Mouse (Mus musculus) embryonic facial prominence, embryonic 14.5 days (tissue): ENCODE measurements around the gene Plekhm2. TPM values are rescaled to one million over a fixed set of nuclear protein-coding genes. Genes with fewer than 3 reads are reported as not detected.
A peak's percentile ranks its signal among the peaks of the same experiment; 100 is the strongest.

Source experiments
- ATAC-seq: fragments of 200-750 bp; cut with Nextera tagmentation; 2 replicates; pipeline ENCODE4 v1.8.0; 2017; ENCODE audit warnings: low read depth, moderate number of reproducible peaks, moderate TSS enrichment
- DNase-seq: peaks from one replicate; pipeline ENCODE4 v3.0.0-alpha.2; 2015; ENCODE audit warnings: low spot score
- H3K27ac ChIP-seq: fragments of 300-500 bp; sonication (generic); replicated peaks from 2 replicates; pipeline ENCODE4 v1.5.1; 2014; ENCODE audit warnings: low read depth, mild to moderate bottlenecking, low read length, moderate library complexity
- H3K27me3 ChIP-seq: fragments of 300-500 bp; sonication (generic); replicated peaks from 2 replicates; pipeline ENCODE4 v1.6.1; 2014; ENCODE audit warnings: low read length; ENCODE audit not compliant: control insufficient read depth, insufficient read depth
- H3K36me3 ChIP-seq: fragments of 300-500 bp; sonication (generic); 2 replicates; pipeline ENCODE4 v1.6.1; 2014; ENCODE audit warnings: low read length, mixed read lengths; ENCODE audit not compliant: control insufficient read depth, insufficient read depth
- H3K4me1 ChIP-seq: fragments of 300-500 bp; sonication (generic); 2 replicates; pipeline ENCODE4 v1.6.1; 2014; ENCODE audit warnings: antibody characterized with exemption, low read length; ENCODE audit not compliant: control insufficient read depth, insufficient read depth
- H3K4me2 ChIP-seq: fragments of 300-500 bp; sonication (generic); 2 replicates; pipeline ENCODE4 v1.6.1; 2014; ENCODE audit warnings: low read depth, mild to moderate bottlenecking, low read length, moderate library complexity, mixed read lengths
- H3K4me3 ChIP-seq: fragments of 300-500 bp; sonication (generic); 2 replicates; pipeline ENCODE4 v1.5.1; 2014; ENCODE audit warnings: low read depth, mild to moderate bottlenecking, low read length
- H3K9ac ChIP-seq: fragments of 300-500 bp; sonication (generic); 2 replicates; pipeline ENCODE4 v1.6.1; 2014; ENCODE audit warnings: low read depth, mild to moderate bottlenecking, low read length, moderate library complexity, mixed read lengths
- H3K9me3 ChIP-seq: fragments of 300-500 bp; sonication (generic); 2 replicates; pipeline ENCODE4 v1.6.1; 2016; ENCODE audit warnings: low read length; ENCODE audit not compliant: control insufficient read depth
- WGBS: fragments of 180-500 bp; shearing (Covaris S2); extraction: QIAGEN DNeasy Blood & Tissue Kit; methylation state at CpG from one replicate; pipeline ENCODE4 v1.1.7; 2014; 5-methylcytosine and 5-hydroxymethylcytosine counted together
- polyA plus RNA-seq: library from polyadenylated mRNA; unstranded; fragments of >200 nt; fragmentation: Nextera tagmentation; extraction: Ambion mirVana; gene quantifications from 2 replicates; pipeline ENCODE4 v1.2.1, GENCODE M21; 2014

Plekhm2 gene
- polyA plus RNA-seq, 1 experiment from 2014 or later: 3.7 TPM

DNA sequence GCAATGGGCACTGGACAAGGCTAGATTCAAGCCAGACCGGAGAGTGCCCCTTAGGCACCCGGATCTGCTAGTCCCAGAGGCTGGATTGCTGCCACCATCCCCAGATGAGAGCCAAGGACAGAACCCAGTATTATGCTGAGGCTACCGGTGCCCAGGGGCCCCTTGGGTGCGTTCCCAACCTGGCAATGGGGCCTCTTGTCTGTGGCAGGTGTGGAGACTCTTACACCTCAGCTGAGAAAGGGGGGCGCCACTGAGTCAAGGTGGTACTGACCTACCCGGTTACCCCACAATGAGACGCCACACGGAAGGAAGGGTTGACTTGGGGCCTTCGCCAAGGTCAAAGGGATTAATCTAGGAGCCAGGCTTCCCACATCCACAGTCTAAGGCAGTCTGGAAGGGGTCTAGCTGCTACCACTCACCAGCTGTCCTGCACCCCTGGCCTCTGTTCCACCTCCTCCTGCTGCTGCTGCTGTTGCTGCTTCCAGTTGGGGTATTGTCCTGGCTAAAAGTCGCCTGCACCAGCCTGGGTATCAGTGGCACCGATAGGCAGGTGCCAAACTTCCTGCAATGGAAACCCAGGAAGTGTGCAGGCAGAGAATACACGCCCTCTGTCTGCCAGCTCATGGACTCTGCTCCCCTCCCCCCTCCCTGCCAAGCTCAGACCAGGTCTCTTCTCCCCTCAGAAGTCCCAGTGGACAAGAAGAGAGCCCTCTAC is 63.4 kb downstream of the Plekhm2 start:
- H3K27ac ChIP-seq: no peak overlapping the region
- peaks cover 8% of the 10 kb centered on the region; the same call in 1 of the 2 replicates for H3K4me1 ChIP-seq

DNA sequence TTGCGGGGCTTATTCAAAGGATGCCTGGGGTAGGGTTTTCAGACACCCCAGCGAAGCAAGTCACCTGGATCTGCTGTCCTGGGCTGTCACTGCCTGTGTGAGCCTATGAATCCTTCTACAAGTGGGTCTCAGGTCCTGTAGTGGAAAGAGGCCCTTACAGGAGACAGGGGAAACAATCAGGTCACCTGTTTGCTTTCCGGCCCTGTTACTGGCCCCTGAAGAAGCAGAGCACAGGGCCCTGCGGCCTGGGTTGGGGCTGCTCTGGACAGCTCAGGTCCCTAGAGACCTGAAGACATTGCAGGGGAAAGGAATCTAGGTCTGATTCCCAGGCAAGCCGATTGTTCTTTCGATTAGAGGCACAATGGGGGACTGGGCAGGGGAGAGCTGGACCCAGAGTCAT is 64.3 kb downstream of the Plekhm2 start:
- peak overlapping the region; percentile 73; the same call in 1 of the 2 replicates for H3K27ac ChIP-seq
- no peak for DNase-seq
- H3K27me3 ChIP-seq: no peaks in the 10 kb centered on the region

More for the DNA sequence above, 63.4 kb downstream of the Plekhm2 start:
- H3K27me3 ChIP-seq: no peaks in the 10 kb centered on the region
- WGBS: 73% methylated on average over 12 of the region's 12 CpGs
- ATAC-seq (no peak), DNase-seq (no peak)
- no peak overlapping the region for H3K4me2 ChIP-seq
- H3K4me3 ChIP-seq: no peak overlapping the region
- H3K9ac ChIP-seq: no peak overlapping the region
- no peaks in the 10 kb centered on the region for H3K9me3 ChIP-seq
- no peaks in the 10 kb centered on the region for H3K36me3 ChIP-seq

DNA sequence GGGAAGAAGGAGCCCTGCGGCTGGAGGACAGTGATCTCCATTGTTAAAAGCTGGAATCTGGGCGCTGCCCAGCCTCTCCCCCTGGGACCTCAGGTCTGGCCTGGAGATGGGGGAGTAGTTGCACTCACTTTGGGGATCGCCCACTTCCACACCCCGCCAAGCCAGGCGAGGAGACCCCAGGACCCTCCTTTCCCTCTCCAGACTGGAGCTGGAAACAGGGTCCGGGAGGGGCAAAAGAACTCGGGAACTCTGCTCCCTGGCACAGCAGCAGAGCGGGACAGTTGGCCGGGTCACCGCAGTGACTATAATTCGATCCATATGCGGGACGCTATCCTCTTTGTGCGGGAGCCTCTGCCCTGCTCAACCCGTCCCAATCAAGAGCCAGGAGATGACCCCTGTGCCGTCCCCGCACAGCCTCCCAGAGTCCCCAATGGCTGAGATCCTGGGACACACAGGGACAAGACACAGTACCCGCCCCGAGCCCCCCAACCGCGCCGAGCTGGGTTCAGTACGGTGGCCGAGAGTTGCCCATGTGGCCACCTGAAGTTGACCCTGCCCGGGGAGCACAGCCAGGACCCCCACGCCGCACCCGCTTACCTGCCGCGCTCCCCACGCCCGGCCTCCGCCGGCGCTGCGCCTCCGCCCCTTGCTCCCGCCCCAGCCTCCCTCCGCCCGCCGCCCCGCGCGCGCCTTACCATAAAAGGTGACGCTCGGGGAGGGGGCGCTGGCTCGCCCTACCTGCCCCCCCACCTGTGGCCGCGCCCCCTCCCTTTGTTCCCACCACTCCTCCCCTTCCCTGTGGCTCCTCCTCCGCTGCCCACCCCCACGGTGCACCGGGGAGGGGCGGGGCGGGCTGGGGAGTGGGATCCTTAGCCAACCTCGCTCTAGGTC is 65.2 kb downstream of the Plekhm2 start:
- H3K4me2 ChIP-seq: peak overlapping the region; percentile 94
- peak overlapping the region; percentile 67 for H3K4me3 ChIP-seq
- peak overlapping the region; percentile 73 for H3K27ac ChIP-seq
- ATAC-seq: peak; percentile 41
- H3K27me3 ChIP-seq: no peaks in the 10 kb centered on the region
- under 1% methylated on average over 26 of the region's 57 CpGs for WGBS
- peaks cover 9% of the 10 kb centered on the region for H3K36me3 ChIP-seq
- H3K9me3 ChIP-seq: no peaks in the 10 kb centered on the region
- peaks cover 8% of the 10 kb centered on the region; the same call in 1 of the 2 replicates for H3K4me1 ChIP-seq
- peak; percentile 67 for DNase-seq
- H3K9ac ChIP-seq: peak overlapping the region; percentile 80

More for the DNA sequence above, 64.3 kb downstream of the Plekhm2 start:
- 28% methylated on average over 6 of the region's 6 CpGs for WGBS
- Histone ChIP-seq H3K9ac (no peak overlapping the region), H3K4me1 (peaks cover 8% of the 10 kb centered on the region; the same call in 1 of the 2 replicates), H3K4me2 (peak overlapping the region; percentile 94), H3K36me3 (0 out of 2 replicates have a peak, but pooled peaks cover under 1% of the 10 kb centered on the region), H3K4me3 (peak overlapping the region; percentile 67; the same call in 1 of the 2 replicates), H3K9me3 (no peaks in the 10 kb centered on the region)
- no peak for ATAC-seq

DNA sequence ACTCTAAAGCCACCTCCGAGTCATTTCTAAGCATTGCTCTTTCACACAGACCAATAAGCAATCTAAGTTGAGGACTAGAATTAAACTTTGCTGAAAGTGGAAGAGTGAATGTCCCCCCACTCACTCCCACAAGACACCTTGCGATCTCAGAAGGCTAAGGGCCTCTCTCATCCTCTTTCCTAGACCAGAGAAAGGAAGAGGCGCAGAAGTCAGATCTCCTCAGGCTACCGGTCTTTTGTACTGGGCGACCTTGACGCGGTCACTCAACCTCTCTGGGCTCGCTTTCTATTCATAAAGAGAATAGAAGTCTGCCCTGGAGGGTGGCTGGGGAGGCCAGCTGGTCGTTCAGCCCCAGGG is 65.8 kb downstream of the Plekhm2 start:
- 0% methylated on average over 8 of the region's 9 CpGs for WGBS
- no peak for DNase-seq

DNA sequence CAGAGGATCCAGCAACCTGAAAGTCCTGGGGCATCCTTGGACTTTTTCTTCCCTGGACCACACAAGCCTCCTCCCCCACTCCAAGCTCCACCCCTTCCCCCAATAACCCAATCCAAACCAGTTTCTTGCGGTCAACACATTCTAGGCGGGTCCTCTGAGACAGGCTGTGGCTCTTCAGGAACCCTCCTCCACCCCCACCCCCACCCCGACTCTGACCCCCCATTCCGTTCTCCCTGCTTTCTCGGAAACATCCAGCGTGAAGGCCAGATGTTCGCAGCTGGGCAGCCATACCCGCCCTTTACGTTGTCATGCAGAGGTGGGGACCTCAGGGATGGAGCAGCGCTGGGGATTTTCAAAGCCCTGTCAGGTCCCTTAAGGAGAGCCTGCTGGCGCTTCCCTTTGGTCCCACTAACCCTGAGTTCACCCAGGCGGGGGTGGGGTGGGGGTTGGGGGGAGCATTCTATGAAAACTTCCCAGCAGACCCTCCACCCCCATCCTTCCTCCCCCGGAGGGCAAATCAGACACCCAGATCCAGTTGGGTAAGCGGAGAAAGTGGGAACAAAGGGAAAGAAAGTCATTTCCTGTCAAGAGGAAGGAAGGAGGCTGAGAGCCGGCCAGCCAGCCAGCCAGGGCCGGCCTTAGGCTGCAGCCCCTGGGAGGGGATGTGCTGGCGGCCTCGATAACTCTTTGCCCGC is 66.4 kb downstream of the Plekhm2 start:
- peak; percentile 20; the same call in 1 of the 2 replicates for ATAC-seq
- DNase-seq: peak; percentile 60
- 2% methylated on average over 19 of the region's 19 CpGs for WGBS

More for the DNA sequence above, 65.8 kb downstream of the Plekhm2 start:
- H3K27me3 ChIP-seq: no peaks in the 10 kb centered on the region
- peak overlapping the region; percentile 67 for H3K4me3 ChIP-seq
- H3K4me2 ChIP-seq: peak overlapping the region; percentile 94
- H3K27ac ChIP-seq: peak overlapping the region; percentile 73
- ATAC-seq: no peak
- H3K4me1 ChIP-seq: 0 out of 2 replicates have a peak, but pooled peaks cover 4% of the 10 kb centered on the region
- no peaks in the 10 kb centered on the region for H3K9me3 ChIP-seq
- peak overlapping the region; percentile 80 for H3K9ac ChIP-seq
- H3K36me3 ChIP-seq: peaks cover 15% of the 10 kb centered on the region

DNA sequence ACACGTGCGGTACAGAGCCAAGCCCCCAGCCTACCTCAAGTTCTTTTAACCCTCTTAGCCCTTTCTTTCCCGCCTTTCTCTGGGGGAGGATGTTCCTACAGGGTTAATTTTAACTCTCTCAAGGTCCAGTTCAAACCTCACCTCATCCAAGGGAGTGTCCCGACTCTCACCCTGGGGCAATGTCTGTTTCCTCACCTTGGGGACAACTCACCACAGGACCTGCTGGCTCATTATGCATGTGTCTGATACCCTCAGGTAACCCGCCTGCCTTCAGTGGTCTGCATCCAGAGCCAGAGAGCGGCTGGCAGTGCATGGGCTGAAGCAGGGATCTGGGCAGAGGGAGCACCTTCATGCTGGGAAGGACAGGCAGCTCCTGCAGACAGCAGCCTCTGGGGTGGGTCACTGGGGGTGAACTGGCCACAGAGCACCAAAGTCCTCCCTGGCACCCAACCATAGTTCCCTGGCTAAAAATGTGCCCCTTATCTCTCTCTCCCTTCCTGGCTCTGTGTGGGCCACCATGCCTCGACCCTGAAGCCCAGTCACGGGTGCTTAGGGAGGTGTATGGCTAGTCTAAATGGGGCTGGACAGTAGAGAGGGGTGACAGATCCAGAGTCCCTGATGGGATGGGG is 67.9 kb downstream of the Plekhm2 start:
- DNase-seq (no peak), ATAC-seq (no peak)
- H3K36me3 ChIP-seq: peaks cover 29% of the 10 kb centered on the region
- no peak overlapping the region for H3K4me2 ChIP-seq
- no peak overlapping the region for H3K27ac ChIP-seq
- 0 out of 2 replicates have a peak, but pooled peaks cover 4% of the 10 kb centered on the region for H3K4me1 ChIP-seq
- H3K9ac ChIP-seq: no peak overlapping the region
- H3K4me3 ChIP-seq: no peak overlapping the region
- WGBS: 85% methylated on average over 8 of the region's 8 CpGs
- H3K9me3 ChIP-seq: no peaks in the 10 kb centered on the region
- no peaks in the 10 kb centered on the region for H3K27me3 ChIP-seq

More for the DNA sequence above, 66.4 kb downstream of the Plekhm2 start:
- peak overlapping the region; percentile 94 for H3K4me2 ChIP-seq
- H3K27ac ChIP-seq: peak overlapping the region; percentile 73; the same call in 1 of the 2 replicates
- H3K9ac ChIP-seq: peak overlapping the region; percentile 80
- peak overlapping the region; percentile 67 for H3K4me3 ChIP-seq
- H3K9me3 ChIP-seq: no peaks in the 10 kb centered on the region
- H3K27me3 ChIP-seq: no peaks in the 10 kb centered on the region
- H3K4me1 ChIP-seq: 0 out of 2 replicates have a peak, but pooled peaks cover 4% of the 10 kb centered on the region
- H3K36me3 ChIP-seq: peaks cover 16% of the 10 kb centered on the region

DNA sequence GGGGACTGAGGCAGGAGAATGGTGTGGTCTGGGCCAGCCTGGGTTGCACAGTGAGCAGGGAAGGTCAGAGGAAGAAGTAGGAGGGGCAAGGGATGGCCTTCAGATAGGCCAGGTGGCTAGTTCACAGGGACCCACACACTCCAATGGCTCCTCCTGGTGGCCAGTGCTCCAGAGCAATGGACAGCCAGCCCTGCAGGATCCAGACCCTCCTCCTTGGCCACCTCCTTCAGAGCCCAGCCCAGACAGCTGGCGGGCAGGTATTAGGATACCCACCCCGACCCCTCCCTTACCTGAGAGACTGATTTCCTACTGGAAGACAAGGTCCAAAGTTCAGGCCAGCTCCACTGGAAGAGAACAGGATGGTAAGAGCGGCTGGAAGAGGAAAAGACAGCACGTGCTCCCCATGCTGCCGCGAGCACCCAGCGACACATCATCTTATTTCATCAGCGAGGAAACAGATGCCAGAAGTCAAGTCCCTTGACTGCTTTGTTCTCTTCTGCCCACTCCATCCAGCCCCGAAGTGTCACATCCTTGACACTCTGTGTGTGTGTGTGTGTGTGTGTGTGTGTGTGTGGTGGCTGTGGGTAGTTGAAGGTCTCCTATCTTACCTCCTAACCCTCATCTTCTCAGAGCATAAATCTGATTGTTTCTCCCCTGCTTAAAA is 69.0 kb downstream of the Plekhm2 start:
- peaks cover 39% of the 10 kb centered on the region for H3K36me3 ChIP-seq
- H3K9ac ChIP-seq: no peak overlapping the region
- no peaks in the 10 kb centered on the region for H3K9me3 ChIP-seq
- 0 out of 2 replicates have a peak, but pooled peaks cover 4% of the 10 kb centered on the region for H3K4me1 ChIP-seq
- no peak overlapping the region for H3K4me2 ChIP-seq
- no peaks in the 10 kb centered on the region for H3K27me3 ChIP-seq
- H3K4me3 ChIP-seq: no peak overlapping the region
- ATAC-seq (no peak), DNase-seq (no peak)
- 75% methylated on average over 9 of the region's 9 CpGs for WGBS
- no peak overlapping the region for H3K27ac ChIP-seq
